Mouse (Mus musculus) heart, embryonic 12.5 days (tissue): ENCODE measurements at regions not wholly inside any gene's neighbourhood (a gene's known extent, or its start where the extent isn't known, plus 50 kb on each side); places are given as distances from the start of the nearest gene placed in this dataset.

Source experiments
- ATAC-seq: fragments of 200-750 bp; cut with Nextera tagmentation; 2 replicates; pipeline ENCODE4 v1.8.0; 2017; ENCODE audit warnings: moderate TSS enrichment, moderate library complexity; ENCODE audit not compliant: insufficient number of reproducible peaks, low FRiP score
- H3K27ac ChIP-seq: fragments of 300-500 bp; sonication (generic); 2 replicates; pipeline ENCODE4 v1.5.1; 2016; ENCODE audit warnings: mild to moderate bottlenecking, moderate library complexity; ENCODE audit not compliant: poor library complexity, severe bottlenecking
- H3K27me3 ChIP-seq: fragments of 300-500 bp; sonication (generic); replicated peaks from 2 replicates; pipeline ENCODE4 v1.6.1; 2016; ENCODE audit warnings: mild to moderate bottlenecking, moderate library complexity
- H3K36me3 ChIP-seq: fragments of 300-500 bp; sonication (generic); 2 replicates; pipeline ENCODE4 v1.6.1; 2016; ENCODE audit warnings: mild to moderate bottlenecking, moderate library complexity
- H3K4me1 ChIP-seq: fragments of 300-500 bp; sonication (generic); replicated peaks from 2 replicates; pipeline ENCODE4 v1.6.1; 2016; ENCODE audit warnings: mild to moderate bottlenecking
- H3K4me2 ChIP-seq: fragments of 300-500 bp; sonication (generic); 2 replicates; pipeline ENCODE4 v1.6.1; 2016; ENCODE audit warnings: mild to moderate bottlenecking, moderate library complexity
- H3K4me3 ChIP-seq: fragments of 300-500 bp; sonication (generic); 2 replicates; pipeline ENCODE4 v1.5.1; 2016; ENCODE audit warnings: mild to moderate bottlenecking
- H3K9ac ChIP-seq: fragments of 300-500 bp; sonication (generic); 2 replicates; pipeline ENCODE4 v1.6.1; 2016; ENCODE audit warnings: mild to moderate bottlenecking, moderate library complexity
- H3K9me3 ChIP-seq: fragments of 300-500 bp; sonication (generic); replicated peaks from 2 replicates; pipeline ENCODE4 v1.6.1; 2016; ENCODE audit warnings: mild to moderate bottlenecking, moderate library complexity
- WGBS: fragments of 180-500 bp; shearing (Covaris S2); methylation state at CpG from one replicate; pipeline ENCODE4 v1.1.7; 2016; 5-methylcytosine and 5-hydroxymethylcytosine counted together

DNA sequence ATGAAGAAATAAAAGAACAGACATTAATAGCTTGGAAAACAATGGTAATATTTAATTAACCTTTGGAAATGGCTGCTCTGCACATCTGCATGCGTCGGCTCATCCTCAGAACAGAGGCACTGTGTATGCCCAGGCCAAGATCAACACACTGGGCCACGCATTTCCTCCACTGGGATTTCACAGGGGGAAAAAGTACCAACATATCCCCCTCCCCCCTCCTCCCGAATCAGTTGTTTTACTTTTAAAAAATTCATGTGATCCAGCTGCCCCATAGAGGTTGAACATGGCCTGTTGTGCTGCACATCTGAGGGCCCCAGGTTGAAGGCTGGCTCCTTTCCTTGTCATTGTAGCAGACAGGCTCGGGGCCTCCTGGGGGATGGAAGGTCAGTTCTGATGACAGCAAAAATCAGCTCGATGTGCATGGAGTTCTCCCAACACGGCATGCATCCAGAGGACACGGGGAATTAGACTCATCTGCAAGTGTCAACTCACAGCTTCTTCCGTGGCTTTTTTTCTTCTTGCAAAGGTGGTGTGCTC lies 777.7 kb upstream of the Car8 start:
- Histone ChIP-seq H3K27me3 (no peaks in the 10 kb centered on the region), H3K4me1 (peaks cover 30% of the 10 kb centered on the region), H3K4me3 (no peak overlapping the region), H3K9ac (no peak overlapping the region), H3K4me2 (no peak overlapping the region), H3K36me3 (no peaks in the 10 kb centered on the region), H3K27ac (peak overlapping the region; percentile 83), H3K9me3 (no peaks in the 10 kb centered on the region)
- ATAC-seq = peak; percentile 43; the same call in 1 of the 2 replicates
- 54% methylated on average over 9 of the region's 9 CpGs for WGBS

DNA sequence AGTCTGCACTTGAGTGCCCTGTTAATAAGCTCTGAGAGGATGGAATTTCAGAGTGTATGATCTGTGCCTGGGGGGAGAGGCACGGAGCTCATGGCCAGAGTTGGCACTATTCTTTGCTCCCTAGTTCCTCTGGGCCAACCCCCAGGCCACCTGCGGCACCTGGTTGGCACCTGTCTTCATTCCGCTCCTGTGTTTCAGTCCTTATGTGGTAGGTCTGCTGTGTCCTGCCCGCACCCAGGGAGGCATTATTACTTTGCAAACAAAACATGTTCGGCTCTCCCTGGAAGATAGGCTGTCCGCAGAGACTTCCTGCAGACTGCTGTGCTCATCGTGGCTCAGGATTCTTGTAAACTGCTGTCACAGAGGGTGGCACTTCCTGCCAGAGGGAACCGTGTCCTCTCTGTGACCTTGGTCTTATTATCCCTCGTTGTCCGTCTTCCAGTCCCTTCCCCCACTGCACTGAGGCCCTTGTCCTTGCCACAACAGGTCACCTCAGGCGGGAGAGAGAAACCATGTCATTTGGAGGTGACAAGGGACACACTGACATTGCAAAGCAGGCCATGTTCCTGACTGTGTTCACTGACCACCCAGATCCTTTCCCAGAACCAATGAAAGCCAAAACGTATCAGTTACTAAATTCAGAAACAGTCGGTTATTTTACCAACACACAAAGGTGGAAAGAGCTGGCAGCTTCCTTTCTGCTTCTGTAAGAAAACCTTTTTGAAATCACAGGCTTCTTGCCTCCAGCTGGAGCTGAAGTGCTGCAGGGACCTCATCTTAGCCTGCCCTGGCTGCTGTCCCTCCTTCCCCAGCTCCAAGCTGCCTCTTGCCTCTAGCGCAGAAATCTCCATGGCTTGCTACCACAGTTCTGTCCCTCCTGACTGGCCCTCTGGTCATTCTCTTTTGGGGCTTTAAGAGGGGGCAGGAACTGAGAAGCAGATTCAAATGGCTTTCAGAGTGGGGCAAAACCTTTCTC lies 777.0 kb upstream of the Car8 start:
- ATAC-seq = peak; percentile 82
- H3K4me3 ChIP-seq = no peak overlapping the region
- peaks cover 30% of the 10 kb centered on the region for H3K4me1 ChIP-seq
- H3K9me3 ChIP-seq = no peaks in the 10 kb centered on the region
- H3K27ac ChIP-seq = peak overlapping the region; percentile 83
- H3K4me2 ChIP-seq = peak overlapping the region; percentile 37
- no peaks in the 10 kb centered on the region for H3K36me3 ChIP-seq
- no peaks in the 10 kb centered on the region for H3K27me3 ChIP-seq
- H3K9ac ChIP-seq = peak overlapping the region; percentile 44
- WGBS = 17% methylated on average over 14 of the region's 14 CpGs

DNA sequence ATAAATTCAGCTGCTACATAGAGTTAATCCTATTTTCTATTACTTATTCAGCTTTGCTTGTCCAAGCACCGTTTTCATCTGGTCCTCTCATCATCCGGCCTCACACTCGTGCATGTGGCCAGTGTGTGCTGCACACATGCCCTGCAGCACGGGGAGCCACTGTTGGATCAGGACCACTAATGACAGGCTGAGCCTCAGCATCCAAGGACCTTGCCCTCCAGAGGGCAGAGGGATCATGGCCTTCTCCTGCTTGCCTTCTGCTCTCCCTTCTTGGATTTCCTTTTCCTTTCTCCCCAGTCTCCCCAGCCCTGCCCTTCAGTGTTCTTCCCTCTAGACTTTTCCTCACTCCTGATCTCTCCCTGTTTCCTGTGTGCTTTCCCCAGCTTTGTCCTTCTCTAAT lies 776.1 kb upstream of the Car8 start:
- Histone ChIP-seq H3K9ac (no peak overlapping the region), H3K9me3 (no peaks in the 10 kb centered on the region), H3K27me3 (no peaks in the 10 kb centered on the region), H3K4me2 (no peak overlapping the region), H3K36me3 (no peaks in the 10 kb centered on the region), H3K4me1 (peaks cover 35% of the 10 kb centered on the region), H3K27ac (peak overlapping the region; percentile 83), H3K4me3 (no peak overlapping the region)
- 74% methylated on average over 4 of the region's 4 CpGs for WGBS
- ATAC-seq = no peak

DNA sequence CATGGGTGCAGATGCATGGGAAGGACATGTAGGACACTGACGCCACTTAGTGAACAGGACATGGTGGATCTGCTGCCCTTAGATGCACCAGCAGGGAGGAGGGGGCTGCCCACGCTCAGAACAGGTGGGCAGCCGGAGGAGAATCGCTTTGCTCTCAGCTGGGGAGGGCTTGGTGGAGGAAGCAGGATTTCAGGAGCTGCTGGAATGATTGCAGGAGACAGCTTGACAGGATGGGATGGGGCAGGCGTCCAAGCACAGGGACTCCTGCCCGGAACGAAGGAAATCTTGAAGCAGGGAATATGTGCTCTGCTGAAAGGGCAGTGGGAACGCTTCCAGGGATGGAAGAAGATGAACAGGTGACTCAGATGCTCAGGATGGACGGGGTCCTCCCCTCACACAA lies 773.9 kb upstream of the Car8 start:
- H3K9me3 ChIP-seq = no peaks in the 10 kb centered on the region
- 67% methylated on average over 9 of the region's 9 CpGs for WGBS
- H3K4me3 ChIP-seq = no peak overlapping the region
- H3K4me2 ChIP-seq = no peak overlapping the region
- H3K9ac ChIP-seq = no peak overlapping the region
- H3K4me1 ChIP-seq = peaks cover 36% of the 10 kb centered on the region
- no peak for ATAC-seq
- H3K36me3 ChIP-seq = no peaks in the 10 kb centered on the region
- H3K27ac ChIP-seq = no peak overlapping the region
- H3K27me3 ChIP-seq = no peaks in the 10 kb centered on the region

DNA sequence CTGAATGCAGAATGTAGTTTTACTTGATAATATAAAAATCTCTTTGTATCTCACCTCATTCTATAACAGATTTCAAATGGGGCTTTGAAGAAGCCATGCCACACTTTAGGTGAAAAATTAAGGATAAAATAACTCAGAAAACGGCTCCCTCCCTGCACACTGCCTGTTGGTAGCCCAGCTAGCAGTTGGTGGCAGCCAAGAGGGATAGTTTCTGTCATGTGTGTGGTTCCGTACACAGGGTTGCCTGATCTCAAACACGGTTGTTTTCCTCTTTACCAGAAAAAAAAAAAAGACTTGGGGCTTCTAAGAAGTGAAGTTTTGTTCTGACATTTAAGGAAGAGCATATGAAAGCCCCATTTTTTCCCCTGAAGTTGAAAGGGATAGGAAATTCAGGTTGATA lies 773.1 kb upstream of the Car8 start:
- ATAC-seq = no peak
- WGBS = 62% methylated on average over 3 of the region's 3 CpGs
- Histone ChIP-seq H3K27me3 (no peaks in the 10 kb centered on the region), H3K9ac (no peak overlapping the region), H3K36me3 (no peaks in the 10 kb centered on the region), H3K4me2 (no peak overlapping the region), H3K27ac (no peak overlapping the region), H3K4me3 (no peak overlapping the region), H3K9me3 (no peaks in the 10 kb centered on the region), H3K4me1 (peaks cover 34% of the 10 kb centered on the region)

DNA sequence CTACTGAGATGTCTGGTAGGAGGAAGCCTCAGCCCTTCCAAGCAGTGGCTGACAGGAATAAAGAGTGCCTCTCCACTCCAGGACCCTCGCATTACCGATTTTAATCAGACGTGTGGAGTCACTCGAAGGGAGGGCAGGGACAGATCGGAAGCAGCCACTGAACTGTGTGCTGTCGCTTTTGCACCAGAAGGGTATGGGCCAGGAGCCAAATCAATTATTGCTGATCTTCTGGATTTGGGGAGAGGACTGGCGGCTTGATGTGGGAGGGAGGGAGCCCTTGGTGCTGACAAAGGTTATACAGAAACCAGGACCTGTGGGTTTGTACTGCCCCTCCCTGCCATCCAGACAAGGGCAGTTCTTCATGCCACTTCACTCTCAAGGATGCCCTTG lies 772.3 kb upstream of the Car8 start:
- no peaks in the 10 kb centered on the region for H3K27me3 ChIP-seq
- 24% methylated on average over 7 of the region's 7 CpGs for WGBS
- no peak for ATAC-seq
- no peak overlapping the region for H3K4me3 ChIP-seq
- H3K4me1 ChIP-seq = peaks cover 26% of the 10 kb centered on the region
- no peak overlapping the region for H3K4me2 ChIP-seq
- no peak overlapping the region for H3K27ac ChIP-seq
- no peaks in the 10 kb centered on the region for H3K9me3 ChIP-seq
- H3K36me3 ChIP-seq = no peaks in the 10 kb centered on the region
- H3K9ac ChIP-seq = no peak overlapping the region

DNA sequence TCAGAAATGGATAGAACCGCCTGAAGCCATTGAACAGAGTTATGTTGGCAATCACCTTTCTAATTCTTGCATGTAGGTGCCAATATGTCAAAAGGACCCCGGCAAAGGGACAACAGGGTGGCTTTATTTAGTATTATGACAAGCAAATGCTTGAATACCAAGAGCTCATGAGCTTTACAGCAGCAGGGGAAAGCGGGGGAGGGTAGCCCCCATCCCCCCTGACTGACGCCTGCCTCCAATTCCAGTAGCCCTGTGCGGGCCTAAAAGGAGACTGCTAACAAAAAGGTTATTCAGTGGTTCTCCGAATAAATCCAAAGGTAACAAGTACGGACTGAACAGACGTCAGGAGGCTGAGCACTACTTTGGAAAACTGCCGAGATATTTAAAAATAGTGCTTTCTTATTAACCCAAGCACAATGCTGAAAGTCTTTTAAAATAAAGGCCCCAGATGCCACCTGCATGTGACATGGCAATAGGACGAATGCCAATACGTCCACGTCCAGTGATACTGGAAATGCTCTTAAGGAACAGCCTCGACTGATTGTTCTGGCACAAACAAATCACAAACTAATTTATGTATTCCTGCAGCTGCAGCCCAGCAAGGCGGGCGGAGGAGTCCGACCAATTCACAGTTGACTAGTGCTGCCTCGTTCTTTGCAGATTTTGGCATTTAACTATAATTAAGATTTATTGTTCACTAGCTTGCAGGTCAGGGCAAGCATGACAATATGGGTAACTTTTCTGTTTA lies 771.7 kb upstream of the Car8 start:
- ATAC-seq = no peak
- Histone ChIP-seq H3K4me3 (no peak overlapping the region), H3K36me3 (no peaks in the 10 kb centered on the region), H3K27me3 (no peaks in the 10 kb centered on the region), H3K9me3 (no peaks in the 10 kb centered on the region), H3K4me2 (no peak overlapping the region), H3K4me1 (peaks cover 20% of the 10 kb centered on the region), H3K9ac (no peak overlapping the region), H3K27ac (no peak overlapping the region)
- WGBS = 69% methylated on average over 17 of the region's 17 CpGs

DNA sequence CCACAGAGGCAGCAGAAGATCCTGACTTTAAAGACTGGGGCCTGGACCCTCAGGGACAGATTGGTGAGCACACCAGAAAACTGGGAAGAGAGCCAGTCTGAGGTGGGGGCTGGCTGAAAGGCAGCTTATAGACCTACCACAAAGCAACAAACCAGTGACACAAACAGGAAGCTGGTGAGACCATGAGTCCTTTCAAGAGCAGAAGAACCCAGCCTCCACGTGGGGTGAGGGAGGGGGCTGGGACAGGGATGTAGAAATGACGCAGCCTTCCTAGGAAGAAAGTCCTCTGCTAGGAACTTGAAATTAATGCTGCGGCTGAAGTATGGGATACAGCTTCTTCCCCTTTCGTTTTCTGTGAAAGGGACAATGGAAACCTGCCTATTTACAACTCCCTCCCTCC lies 770.8 kb upstream of the Car8 start:
- Histone ChIP-seq H3K27ac (no peak overlapping the region), H3K4me1 (peaks cover 13% of the 10 kb centered on the region), H3K4me3 (no peak overlapping the region), H3K36me3 (no peaks in the 10 kb centered on the region), H3K27me3 (no peaks in the 10 kb centered on the region), H3K4me2 (no peak overlapping the region), H3K9ac (no peak overlapping the region), H3K9me3 (no peaks in the 10 kb centered on the region)
- no peak for ATAC-seq
- 58% methylated on average over 4 of the region's 4 CpGs for WGBS

DNA sequence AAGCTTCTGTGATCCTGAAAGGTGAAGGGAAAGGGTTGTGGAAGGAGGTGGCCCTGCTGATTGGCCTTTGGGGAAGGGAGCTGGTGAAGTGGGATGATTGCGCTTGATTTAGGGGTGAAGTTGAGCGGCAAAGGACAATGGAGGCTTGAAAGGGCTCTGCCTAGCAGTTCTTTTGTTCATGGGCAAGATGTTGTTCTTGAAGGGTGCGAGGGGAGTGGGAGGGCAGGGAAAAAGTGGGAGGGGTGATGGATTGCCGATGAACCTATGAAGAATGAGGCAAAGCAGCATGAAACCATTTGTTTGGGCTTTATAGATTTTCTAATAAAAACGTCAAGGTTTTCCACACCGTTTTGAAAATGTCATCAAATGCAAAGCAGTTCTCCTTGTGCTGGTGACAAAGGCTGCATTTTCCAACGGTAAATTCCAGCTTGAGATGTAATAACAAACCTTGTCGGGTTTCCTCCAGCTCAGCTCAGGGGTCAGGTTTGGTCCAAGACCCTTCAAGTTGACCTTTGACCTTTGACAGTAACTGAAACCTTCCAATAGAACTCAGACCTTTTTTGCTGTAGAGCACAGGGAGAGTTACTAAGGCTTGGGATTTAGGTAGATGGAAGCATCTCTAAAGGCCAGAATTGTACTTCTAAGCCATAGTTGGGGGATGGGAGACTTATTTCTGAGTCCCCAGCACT lies 767.2 kb upstream of the Car8 start:
- 60% methylated on average over 8 of the region's 8 CpGs for WGBS
- Histone ChIP-seq H3K9ac (no peak overlapping the region), H3K4me3 (no peak overlapping the region), H3K4me1 (peaks cover 13% of the 10 kb centered on the region), H3K27me3 (no peaks in the 10 kb centered on the region), H3K4me2 (no peak overlapping the region), H3K36me3 (no peaks in the 10 kb centered on the region), H3K9me3 (no peaks in the 10 kb centered on the region), H3K27ac (no peak overlapping the region)
- no peak for ATAC-seq

DNA sequence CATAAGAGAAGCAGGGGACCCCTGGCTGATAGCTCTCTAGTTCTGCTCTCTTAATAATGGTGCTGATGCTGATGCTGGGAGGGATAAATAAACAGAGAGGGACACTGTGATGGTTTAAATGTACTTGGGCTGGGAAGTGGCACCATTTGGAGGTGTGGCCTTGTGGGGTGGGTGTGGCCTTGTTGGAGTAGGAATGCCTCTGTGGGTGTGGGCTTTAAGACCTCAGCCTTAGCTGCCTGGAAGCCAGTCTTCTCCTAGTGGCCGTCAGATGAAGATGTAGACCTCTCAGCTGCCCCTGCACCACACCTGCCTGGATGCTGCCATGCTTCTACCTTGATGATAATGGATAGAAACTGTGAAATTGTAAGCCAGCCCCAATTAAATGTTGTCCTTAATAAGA lies 765.0 kb upstream of the Car8 start:
- no peak overlapping the region for H3K27ac ChIP-seq
- no peaks in the 10 kb centered on the region for H3K9me3 ChIP-seq
- no peak overlapping the region for H3K9ac ChIP-seq
- H3K4me1 ChIP-seq = peaks cover 7% of the 10 kb centered on the region; the same call in 1 of the 2 replicates
- H3K27me3 ChIP-seq = no peaks in the 10 kb centered on the region
- no peak overlapping the region for H3K4me3 ChIP-seq
- WGBS = 72% methylated on average over 1 of the region's 1 CpGs
- no peak overlapping the region for H3K4me2 ChIP-seq
- H3K36me3 ChIP-seq = no peaks in the 10 kb centered on the region
- no peak for ATAC-seq

DNA sequence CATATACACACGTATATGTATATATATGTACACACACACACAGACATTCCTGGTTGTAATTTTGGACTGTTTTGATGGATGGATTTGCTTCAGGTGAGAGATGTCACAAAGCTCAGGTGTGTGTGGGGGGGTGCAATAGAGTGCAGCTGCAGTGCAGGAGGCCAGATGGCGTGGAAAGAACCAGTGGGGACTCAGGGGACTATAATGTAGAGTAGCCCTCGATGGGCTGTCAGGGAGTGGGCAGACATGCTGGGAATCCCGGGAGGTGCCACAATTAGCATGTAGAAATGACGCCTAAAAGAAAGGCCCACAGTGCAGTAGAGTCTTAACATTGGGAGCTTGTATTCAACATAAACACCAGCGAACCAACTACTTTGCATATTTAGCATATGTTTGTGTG lies 763.5 kb upstream of the Car8 start:
- H3K4me2 ChIP-seq = no peak overlapping the region
- H3K27me3 ChIP-seq = no peaks in the 10 kb centered on the region
- ATAC-seq = no peak
- peaks cover 7% of the 10 kb centered on the region; the same call in 1 of the 2 replicates for H3K4me1 ChIP-seq
- H3K27ac ChIP-seq = no peak overlapping the region
- no peak overlapping the region for H3K4me3 ChIP-seq
- H3K9me3 ChIP-seq = no peaks in the 10 kb centered on the region
- 78% methylated on average over 6 of the region's 6 CpGs for WGBS
- H3K9ac ChIP-seq = no peak overlapping the region
- H3K36me3 ChIP-seq = no peaks in the 10 kb centered on the region
